Mouse (Mus musculus) cerebellum, adult 2 months (tissue): ENCODE measurements around the gene Gm20481. TPM values are rescaled to one million over a fixed set of nuclear protein-coding genes. Genes with fewer than 3 reads are reported as not detected.
A peak's percentile ranks its signal among the peaks of the same experiment; 100 is the strongest.

Source experiments
- DNase-seq, 2 experiments: peaks; one replicate each; pipeline ENCODE4 v3.0.0; 2021
- H3K27ac ChIP-seq: fragments of 200-500 bp; 2 replicates; pipeline ENCODE4 v1.5.1; 2012; ENCODE audit warnings: low read length, control low read depth, inconsistent platforms; ENCODE audit not compliant: insufficient read depth
- H3K27me3 ChIP-seq: fragments of 200-500 bp; 2 replicates; pipeline ENCODE4 v1.6.1; 2012; ENCODE audit warnings: inconsistent platforms, mild to moderate bottlenecking, low read length, moderate library complexity; ENCODE audit not compliant: control insufficient read depth, insufficient read depth
- H3K4me1 ChIP-seq: fragments of 200-500 bp; 2 replicates; pipeline ENCODE4 v1.6.1; 2011; ENCODE audit warnings: low read length; ENCODE audit not compliant: control insufficient read depth, insufficient read depth
- H3K4me3 ChIP-seq: fragments of 200-500 bp; replicated peaks from 2 replicates; pipeline ENCODE3; 2011; ENCODE audit warnings: mild to moderate bottlenecking, low read depth, low read length, control low read depth; ENCODE audit not compliant: insufficient read depth
- CTCF ChIP-seq: fragments of 200-500 bp; IDR thresholded peaks from 2 replicates; pipeline ENCODE4 v1.5.1; 2011; ENCODE audit warnings: low read depth, mild to moderate bottlenecking, control low read depth, low read length, moderate library complexity, borderline replicate concordance; ENCODE audit not compliant: insufficient read depth
- POLR2A ChIP-seq: fragments of 200-500 bp; IDR thresholded peaks from 2 replicates; pipeline ENCODE4 v1.6.1; 2011; ENCODE audit warnings: low read length, control low read depth, borderline replicate concordance; ENCODE audit not compliant: insufficient read depth
- WGBS: fragments of 180-500 bp; shearing (Covaris S2); methylation state at CpG from one replicate; pipeline ENCODE4 v1.1.7; 2018; 5-methylcytosine and 5-hydroxymethylcytosine counted together
- polyA plus RNA-seq: library from polyadenylated mRNA; depleted of rRNA; stranded (reverse); fragments of >200 nt; gene quantifications from 2 replicates; pipeline ENCODE4 v1.2.3, GENCODE M21; 2012

The Gm20481 gene
- polyA plus RNA-seq, 1 experiment: not detected

DNA sequence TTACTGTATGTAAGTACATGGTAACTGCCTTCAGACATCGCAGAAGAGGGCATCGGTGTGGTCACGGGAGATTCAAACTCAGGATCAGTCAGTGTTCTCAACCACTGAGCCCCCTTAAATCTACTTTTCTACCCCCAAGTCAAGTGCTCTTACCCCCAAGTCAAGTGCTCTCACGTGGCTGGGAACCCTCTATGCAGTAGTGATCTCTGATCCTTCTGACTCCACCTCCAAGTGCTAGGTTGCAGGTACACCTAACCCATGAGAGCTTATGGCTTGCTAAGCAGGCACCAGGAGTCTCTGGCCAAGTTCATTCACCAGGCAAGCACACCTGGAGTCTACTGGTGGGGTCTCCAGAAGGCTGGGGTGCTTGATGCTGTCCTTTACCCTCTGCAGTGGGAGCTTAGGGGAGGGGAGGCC lies 20.2 kb upstream of the Gm20481 start:
- TF ChIP-seq CTCF (no peak), POLR2A (no peak)

DNA sequence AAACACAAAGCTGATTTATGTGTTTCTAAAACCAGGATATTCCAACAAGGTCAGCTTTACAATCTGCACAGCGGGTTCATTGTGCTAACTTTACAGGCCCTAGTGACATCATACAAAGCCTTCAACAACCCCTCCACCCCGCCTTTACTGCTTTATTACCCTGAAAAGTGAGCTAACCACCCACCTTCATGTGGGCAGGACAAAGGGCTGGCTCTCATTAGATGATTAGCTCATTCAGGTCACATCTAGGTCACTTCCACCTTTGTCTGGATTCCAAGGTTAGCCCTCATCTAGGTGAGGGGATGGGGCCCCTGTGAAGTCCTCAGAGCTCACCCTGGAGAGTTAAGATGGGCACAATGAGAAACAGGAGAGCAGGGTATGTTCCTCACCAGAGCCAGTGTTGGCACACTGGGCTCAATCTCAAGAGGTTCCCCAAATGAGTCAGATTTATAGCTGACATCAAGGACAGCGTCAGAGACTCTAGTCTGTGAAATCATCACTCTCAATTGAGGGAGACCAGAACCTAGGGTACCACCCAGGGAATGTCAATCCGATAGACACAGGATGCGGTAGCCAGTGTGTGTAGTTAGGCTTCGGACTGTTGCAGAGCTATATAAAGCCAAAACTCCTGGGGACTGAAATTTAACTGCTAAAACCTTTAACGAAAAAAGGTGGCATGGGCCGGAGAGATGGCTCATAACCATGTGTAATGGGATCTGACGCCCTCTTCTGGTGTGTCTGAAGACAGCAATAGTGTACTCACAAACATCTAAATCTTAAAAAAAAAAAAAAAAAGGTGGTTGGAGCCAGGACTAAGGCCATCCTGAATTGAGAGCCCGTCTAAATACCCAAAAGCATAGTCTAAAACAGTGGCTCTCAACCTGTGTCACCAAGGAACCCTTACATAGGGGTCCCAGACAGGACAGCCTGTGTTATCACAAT lies 18.9 kb upstream of the Gm20481 start:
- H3K4me1 ChIP-seq: no peaks in the 10 kb centered on the region; the same call in none of the 2 replicates
- no peaks in the 10 kb centered on the region for H3K27me3 ChIP-seq
- peak overlapping the region; percentile 98 for H3K4me3 ChIP-seq
- WGBS: 34% methylated on average over 10 of the region's 10 CpGs
- DNase-seq: no peak
- TF ChIP-seq POLR2A (no peak), CTCF (no peak)
- no peak overlapping the region for H3K27ac ChIP-seq

More for the DNA sequence above, 20.2 kb upstream of the Gm20481 start:
- H3K27ac ChIP-seq: no peak overlapping the region
- H3K4me1 ChIP-seq: no peaks in the 10 kb centered on the region; the same call in none of the 2 replicates
- WGBS: 47% methylated on average over 4 of the region's 4 CpGs
- no peaks in the 10 kb centered on the region for H3K27me3 ChIP-seq
- no peak overlapping the region for H3K4me3 ChIP-seq
- DNase-seq: no peak

DNA sequence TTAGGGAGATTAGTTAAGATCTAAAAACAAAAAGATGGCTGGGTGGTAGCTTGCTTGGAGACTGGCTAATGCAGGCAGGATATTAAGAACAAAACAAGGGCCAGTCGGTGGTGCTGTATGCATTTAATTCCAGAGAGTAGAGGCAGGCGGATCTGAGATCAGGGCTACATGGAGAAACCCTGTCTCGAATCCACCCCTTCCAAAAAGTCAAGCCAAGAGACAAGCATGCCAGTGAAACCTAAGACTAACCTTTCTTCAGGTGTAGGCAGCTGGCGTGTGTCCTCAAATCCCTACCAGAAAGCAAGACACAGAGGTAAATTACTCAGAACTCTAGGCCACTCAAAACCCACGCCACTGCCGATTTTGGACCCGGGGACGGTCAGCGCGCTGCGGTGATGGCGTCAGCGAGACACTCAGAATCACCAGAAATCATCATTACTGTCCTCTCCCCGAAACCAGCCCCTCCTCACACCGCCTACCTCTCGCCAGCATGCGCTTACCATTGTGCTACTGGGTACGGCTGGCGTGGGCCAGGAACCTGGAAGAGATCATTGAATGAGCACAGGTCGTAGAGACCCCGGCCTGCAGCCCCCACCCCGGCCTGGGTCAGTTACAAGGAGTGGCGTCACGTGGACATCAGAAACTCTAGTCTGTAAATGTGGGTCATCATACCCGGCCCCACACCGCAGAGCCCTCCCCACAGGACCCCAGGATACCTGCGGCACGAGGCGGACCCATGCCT lies 17.9 kb upstream of the Gm20481 start:
- Histone ChIP-seq H3K4me3 (peak overlapping the region; percentile 98), H3K4me1 (no peaks in the 10 kb centered on the region; the same call in none of the 2 replicates), H3K27me3 (no peaks in the 10 kb centered on the region), H3K27ac (peak overlapping the region; percentile 64)
- TF ChIP-seq CTCF: no peak
- no peak for TF ChIP-seq POLR2A
- WGBS: under 1% methylated on average over 29 of the region's 29 CpGs
- DNase-seq: peak in 1 of 2 experiments; percentile 60

DNA sequence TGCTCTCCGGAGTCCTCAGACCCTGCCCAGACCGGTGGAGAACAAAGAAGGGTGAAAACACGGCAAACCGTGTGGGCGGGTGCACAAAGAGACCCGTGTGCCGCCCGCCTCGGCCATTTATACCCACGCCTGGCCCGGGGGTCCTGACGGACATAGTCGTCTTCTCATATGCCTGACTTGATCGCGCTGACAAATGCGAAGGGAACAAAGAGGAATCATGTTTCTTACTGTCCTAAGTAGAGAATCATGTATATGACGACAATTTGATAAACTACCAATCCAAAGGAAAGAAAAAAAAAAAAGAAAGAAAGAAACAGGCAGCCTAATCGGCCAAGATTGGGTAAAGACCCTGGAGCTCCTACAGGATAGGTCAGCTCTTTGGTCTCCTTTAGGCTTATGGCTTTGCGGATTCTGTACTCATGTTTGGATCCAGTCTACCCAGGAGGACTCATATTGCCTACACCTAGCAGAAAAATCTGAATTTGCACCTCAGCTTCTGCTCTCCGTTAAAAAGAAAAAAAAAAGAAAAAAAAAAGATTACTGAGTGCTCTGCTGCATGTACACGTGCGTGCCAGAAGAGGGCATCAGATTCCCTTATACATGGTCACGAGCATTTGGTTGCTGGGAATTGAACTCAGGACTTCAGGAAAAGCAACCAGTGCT lies 17.2 kb upstream of the Gm20481 start:
- H3K27ac ChIP-seq: peak overlapping the region; percentile 64
- TF ChIP-seq POLR2A (peak; percentile 85), CTCF (peak; percentile 61; the same call in 1 of the 2 replicates)
- peak; percentile 74 to 84 for DNase-seq
- H3K4me1 ChIP-seq: no peaks in the 10 kb centered on the region; the same call in none of the 2 replicates
- peak overlapping the region; percentile 98 for H3K4me3 ChIP-seq
- no peaks in the 10 kb centered on the region for H3K27me3 ChIP-seq
- WGBS: under 1% methylated on average over 23 of the region's 23 CpGs

DNA sequence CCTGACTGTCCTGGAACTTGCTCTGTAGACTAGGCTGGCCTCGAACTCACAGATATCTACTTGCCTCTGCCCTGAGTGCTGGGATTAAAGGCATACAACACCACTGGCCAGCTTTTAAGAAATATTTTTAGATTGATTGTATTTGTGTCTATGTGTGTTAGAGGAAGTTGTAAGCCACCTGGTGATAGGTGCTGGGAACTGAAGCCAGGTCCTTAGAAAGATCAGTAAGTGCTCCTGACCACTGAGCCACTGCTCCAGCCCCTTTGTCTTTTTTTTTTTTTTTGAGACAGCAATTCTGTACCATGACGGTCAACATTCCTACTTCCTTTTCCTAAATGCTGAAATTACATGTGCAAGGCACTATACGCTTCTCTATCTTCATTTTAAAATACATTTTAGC lies 16.5 kb upstream of the Gm20481 start:
- DNase-seq: no peak
- H3K27me3 ChIP-seq: no peaks in the 10 kb centered on the region
- no peak overlapping the region for H3K4me3 ChIP-seq
- no peak overlapping the region for H3K27ac ChIP-seq
- no peaks in the 10 kb centered on the region; the same call in none of the 2 replicates for H3K4me1 ChIP-seq
- WGBS: 85% methylated on average over 3 of the region's 3 CpGs
- TF ChIP-seq POLR2A (no peak), CTCF (no peak)

DNA sequence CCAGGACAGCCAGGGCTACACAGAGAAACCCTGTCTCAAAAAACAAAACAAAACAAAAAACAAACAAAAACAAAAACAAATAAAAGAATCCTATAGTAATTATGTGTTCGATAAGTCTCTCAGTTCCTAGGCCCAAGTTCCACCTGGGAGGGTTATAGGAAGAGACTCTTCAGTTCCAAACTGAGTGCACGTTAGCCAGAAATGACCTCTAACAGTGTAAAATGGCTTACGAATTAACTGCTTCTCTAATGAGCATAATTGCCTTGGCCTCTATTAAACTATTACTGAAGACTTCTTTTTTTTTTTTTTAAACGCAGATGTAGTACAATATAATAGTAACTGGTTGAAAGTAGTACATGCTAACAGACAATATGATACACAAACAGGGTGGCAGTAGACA lies 15.8 kb upstream of the Gm20481 start:
- Histone ChIP-seq H3K4me1 (no peaks in the 10 kb centered on the region; the same call in none of the 2 replicates), H3K27ac (no peak overlapping the region), H3K27me3 (no peaks in the 10 kb centered on the region), H3K4me3 (no peak overlapping the region)
- 90% methylated on average over 4 of the region's 4 CpGs for WGBS
- no peak for DNase-seq
- no peak for TF ChIP-seq POLR2A
- no peak for TF ChIP-seq CTCF

DNA sequence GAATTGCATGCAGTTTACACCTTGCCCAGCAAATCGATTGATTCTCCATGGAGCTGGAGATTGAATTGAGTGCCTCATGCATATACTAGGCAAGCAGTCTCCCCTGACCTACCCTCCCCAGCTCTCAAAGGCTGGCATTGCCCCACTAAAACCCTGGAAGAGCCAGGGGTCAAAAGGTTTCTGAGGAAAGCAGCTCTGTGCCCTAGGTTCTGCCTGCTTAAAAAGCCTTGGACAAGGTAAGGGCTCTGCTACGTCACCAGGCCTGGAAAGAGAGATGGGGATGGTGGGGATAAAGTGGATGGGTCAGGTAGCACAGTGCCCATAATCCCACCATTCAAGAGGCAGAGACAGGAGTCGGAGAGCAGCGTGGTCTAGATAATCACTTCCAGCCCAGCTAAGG lies 14.9 kb upstream of the Gm20481 start:
- WGBS: 90% methylated on average over 4 of the region's 4 CpGs
- Histone ChIP-seq H3K4me1 (peaks cover 3% of the 10 kb centered on the region), H3K4me3 (no peak overlapping the region), H3K27me3 (no peaks in the 10 kb centered on the region), H3K27ac (no peak overlapping the region)
- no peak for TF ChIP-seq CTCF
- no peak for TF ChIP-seq POLR2A
- DNase-seq: no peak

DNA sequence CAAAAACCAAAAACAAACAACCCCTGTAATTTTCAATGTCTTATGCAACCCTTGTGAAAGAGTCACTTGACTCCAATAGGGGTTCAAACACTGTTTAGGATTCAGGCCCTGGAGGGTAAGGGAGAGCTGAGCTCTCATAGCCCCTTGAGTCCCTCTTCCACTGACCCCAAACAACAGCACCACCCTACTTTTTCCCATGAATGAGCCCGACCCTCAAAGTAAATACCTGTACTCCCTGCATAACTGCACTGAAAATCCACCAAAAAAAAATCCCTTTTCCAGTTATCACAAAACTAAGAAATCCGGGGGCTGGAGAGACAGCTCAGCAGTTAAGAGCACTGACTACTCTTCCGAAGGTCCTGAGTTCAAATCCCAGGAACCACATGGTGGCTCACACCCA lies 13.8 kb upstream of the Gm20481 start:
- H3K27me3 ChIP-seq: no peaks in the 10 kb centered on the region
- peaks cover 3% of the 10 kb centered on the region for H3K4me1 ChIP-seq
- no peak overlapping the region for H3K27ac ChIP-seq
- no peak for DNase-seq
- TF ChIP-seq POLR2A (no peak), CTCF (no peak)
- H3K4me3 ChIP-seq: no peak overlapping the region
- WGBS: 77% methylated on average over 3 of the region's 3 CpGs
